ENCODE assay signal across 11 mouse cellular contexts in genomic region chr11:103451105-103451504, GRCm38 (mm10). TPM values are rescaled to one million over a fixed set of nuclear protein-coding genes. Genes with fewer than 3 reads are reported as not detected.
DNase-seq lines count a peak whose midpoint lies in the region; ATAC-seq and TF ChIP-seq lines count a peak whose summit lies in the region.
"Not testable (repeated sequence)": the region's sequence is repeated elsewhere in the genome, so short reads cannot be mapped to it uniquely, and the experiment has no call there.
"Had no signal": no experiment of that assay in that cellular context is flagged by ENCODE, and none has a peak within 500 bp of the region (broad histone marks: within the 10 kb centered on the region; RNA-seq: fewer than 3 reads in every experiment).

No protein-coding gene starts in this region.

- not testable (repeated sequence) for H3K36me3 ChIP-seq in ES-Bruce4 (ENCODE audit: control insufficient read depth, insufficient read depth, low read length, poor library complexity, severe bottlenecking)

- H3K4me1 ChIP-seq in ES-Bruce4 (ENCODE audit: control insufficient read depth, insufficient read depth, low read length), result not testable (repeated sequence)

- H3K27me3 ChIP-seq in ES-Bruce4 (ENCODE audit: control insufficient read depth, insufficient read depth, low read length, poor library complexity, severe bottlenecking); Patski: not testable (repeated sequence)

- peak overlapping the region; percentile 46; the same call in 1 of the 2 replicates for H3K27ac ChIP-seq in ES-Bruce4 (ENCODE audit: insufficient read depth, low read length)

- CTCF ChIA-PET in Patski (lab: Charles Lee), result not testable (repeated sequence)

- not testable (repeated sequence) for TF ChIP-seq POLR2A in ES-Bruce4 (IDR thresholded peaks at IDR 0.05; ENCODE audit: insufficient read depth, low read length)

- POLR2A ChIA-PET in Patski (lab: Charles Lee), result not testable (repeated sequence)

- H3K9me3 ChIP-seq in ES-Bruce4 (replicated peaks; ENCODE audit: control insufficient read depth, insufficient read depth, low read length, poor library complexity, severe bottlenecking), result peaks cover 19% of the 10 kb centered on the region

- not testable (repeated sequence) for TF ChIP-seq CTCF in ES-Bruce4 (IDR thresholded peaks at IDR 0.05; ENCODE audit: low read depth, low read length); Patski (IDR thresholded peaks at IDR 0.05)

- DNase-seq in Muller cell, postnatal 12 days (ENCODE audit: inconsistent ontology term), result peak; percentile 34
- peak; percentile 13 for DNase-seq in Patski (ENCODE audit: low read depth, low spot score)
- DNase-seq in R1 (ENCODE audit: low read depth, low spot score), result peak; percentile 88
- DNase-seq in ZHBTc4 (ENCODE audit: low read depth, low spot score), result peak; percentile 73

- not testable (repeated sequence) for TF ChIP-seq EP300 in ES-Bruce4 (IDR thresholded peaks at IDR 0.05; ENCODE audit: insufficient read depth, low read depth, low read length)

- not testable (repeated sequence) for H3K4me3 ChIP-seq in ES-Bruce4 (ENCODE audit: low read depth, low read length)

- not testable (repeated sequence) for H3K9ac ChIP-seq in ES-Bruce4 (ENCODE audit: low read depth, poor library complexity, severe bottlenecking)

- in situ Hi-C loops in Patski (cut with MboI; ENCODE audit: low pct_unique_long_range_greater_than_20kb), result loop anchor here (5.0 kb wide), 1 partner anchor 86 kb away; no protein-coding TSS in a partner anchor

- peak; percentile 76 for ATAC-seq in Patski

RNA-seq across cellular contexts. Expression of gene Plekhm1, which starts 38.6 kb away (rescaled TPM):
- polyA plus RNA-seq in ES-Bruce4 (2011; ENCODE audit: insufficient read depth, insufficient read length, low read depth, missing spikeins) (20.8 and 22.0 TPM in 2 replicates), Patski (2021) (33.5 TPM)

RNA-seq across cellular contexts. Expression of gene Lrrc37a, which starts 53.3 kb away (rescaled TPM):
- not detected in 2 replicates for polyA plus RNA-seq in ES-Bruce4 (2011; ENCODE audit: insufficient read depth, insufficient read length, low read depth, missing spikeins)
- polyA plus RNA-seq in Patski (2021), result not detected
- polyA plus RNA-seq: activated CD4-positive, CD25-positive, alpha-beta regulatory T cell, adult 4 months; adrenal gland, adult 2 months; brain, embryonic 14.5 days; C2C12; cerebellum, adult 2 months; G1E had no signal

Comparison
In these comparisons a context has a peak if more than half of its experiments do, and no peak if none do; other contexts are left out.
1. DNase-seq: peak in every context shown above with its lines; median percentile 88 in R1; 73 in ZHBTc4; 34 in Muller cell, postnatal 12 days; 13 in Patski.